Comparison of ENCODE assay signal across 26 mouse cellular contexts in genomic region chrX:160773033-160773432, GRCm38 (mm10). TPM values are rescaled to one million over a fixed set of nuclear protein-coding genes. Genes with fewer than 3 reads are reported as not detected.
DNase-seq lines count a peak whose midpoint lies in the region; ATAC-seq and TF ChIP-seq lines count a peak whose summit lies in the region.
"Had no signal": no experiment of that assay in that cellular context is flagged by ENCODE, and none has a peak within 500 bp of the region (broad histone marks: within the 10 kb centered on the region; RNA-seq: fewer than 3 reads in every experiment).

No protein-coding gene starts in this region.

- no peak overlapping the region for H3K9ac ChIP-seq in forebrain, embryonic 16.5 days (replicated peaks; ENCODE audit: low read depth, low read length)
- no peak overlapping the region for H3K9ac ChIP-seq in liver, postnatal 0 days (replicated peaks)
- H3K9ac ChIP-seq: embryonic facial prominence, embryonic 13.5 days; liver, embryonic 12.5 days; lung, embryonic 15.5 days had no signal

- H3K4me2 ChIP-seq in forebrain, embryonic 16.5 days (ENCODE audit: low read length), result no peak overlapping the region
- H3K4me2 ChIP-seq in liver, postnatal 0 days (ENCODE audit: low read depth, low read length), result no peak overlapping the region
- H3K4me2 ChIP-seq: embryonic facial prominence, embryonic 13.5 days; liver, embryonic 12.5 days; lung, embryonic 15.5 days had no signal

- no peaks in the 10 kb centered on the region for H3K36me3 ChIP-seq in forebrain, embryonic 16.5 days (ENCODE audit: control insufficient read depth, insufficient read depth)
- no peaks in the 10 kb centered on the region for H3K36me3 ChIP-seq in liver, postnatal 0 days (replicated peaks; ENCODE audit: insufficient read depth, low read length)
- H3K36me3 ChIP-seq: embryonic facial prominence, embryonic 13.5 days; liver, embryonic 12.5 days; lung, embryonic 15.5 days had no signal

- intact Hi-C loops in left cerebral cortex, postnatal 25 days (cut with DNase I), result loop anchor here (5.0 to 10.0 kb wide), 2 partner anchors 186 to 222 kb away; partner anchors contain the start of gene Cdkl5

- peak; percentile 53 for DNase-seq in heart, adult 11 months
- no peak for DNase-seq in heart, postnatal 4 days
- DNase-seq in brain, adult 2 months (ENCODE audit: low read depth, low spot score), result peak; percentile 80
- DNase-seq in left cerebral cortex, postnatal 25 days (ENCODE audit: low spot score in 2 of 2), result peak; percentile 13 to 72
- no peak for DNase-seq in adipocyte (ENCODE audit: low spot score)
- no peak for DNase-seq in liver, postnatal 0 days
- DNase-seq: adrenal gland, postnatal 25 days; cerebellum, adult 9-10 months; gastrocnemius, postnatal 10 days; kidney, adult 8-10 months; kidney, postnatal 36 days; midbrain, embryonic 14.5 days; thymus, adult 2 months had no signal

- WGBS in forebrain, embryonic 16.5 days, result 24% methylated on average over 1 of the region's 1 CpGs
- 46% methylated on average over 1 of the region's 1 CpGs for WGBS in liver, postnatal 0 days (ENCODE audit: insufficient replicate concordance)

- no peak for TF ChIP-seq EP300 in liver, postnatal 0 days (IDR thresholded peaks at IDR 0.05; ENCODE audit: low read depth)

- peaks cover 2% of the 10 kb centered on the region for H3K4me1 ChIP-seq in forebrain, embryonic 16.5 days (replicated peaks; ENCODE audit: control insufficient read depth, insufficient read depth, low read length)
- H3K4me1 ChIP-seq in liver, postnatal 0 days (ENCODE audit: insufficient read depth), result no peaks in the 10 kb centered on the region
- H3K4me1 ChIP-seq: embryonic facial prominence, embryonic 13.5 days; liver, embryonic 12.5 days; lung, embryonic 15.5 days had no signal

- H3K27ac ChIP-seq in forebrain, embryonic 16.5 days (ENCODE audit: low read length), result peak overlapping the region; percentile 14; the same call in 1 of the 2 replicates
- no peak overlapping the region for H3K27ac ChIP-seq in liver, postnatal 0 days (ENCODE audit: low read depth)
- H3K27ac ChIP-seq: embryonic facial prominence, embryonic 13.5 days; liver, embryonic 12.5 days; lung, embryonic 15.5 days had no signal

- 0 out of 2 replicates have a peak, but pooled peaks cover 2% of the 10 kb centered on the region for H3K27me3 ChIP-seq in forebrain, embryonic 16.5 days (replicated peaks; ENCODE audit: control insufficient read depth, insufficient read depth, low read length)
- H3K27me3 ChIP-seq in liver, postnatal 0 days (ENCODE audit: insufficient read depth, low read length), result no peaks in the 10 kb centered on the region

- no peak overlapping the region for H3K4me3 ChIP-seq in forebrain, embryonic 16.5 days (replicated peaks; ENCODE audit: low read length)
- no peak overlapping the region for H3K4me3 ChIP-seq in liver, postnatal 0 days (ENCODE audit: low read depth, low read length)
- H3K4me3 ChIP-seq: embryonic facial prominence, embryonic 13.5 days; liver, embryonic 12.5 days; lung, embryonic 15.5 days; myocyte had no signal

- peak; percentile 72 for ATAC-seq in forebrain, embryonic 16.5 days
- ATAC-seq in liver, postnatal 0 days, result no peak
- ATAC-seq: activated CD4-positive, CD25-positive, alpha-beta regulatory T cell, adult 4 months; liver, embryonic 12.5 days had no signal

- no peaks in the 10 kb centered on the region for H3K9me3 ChIP-seq in forebrain, embryonic 16.5 days (ENCODE audit: control insufficient read depth, low read length)
- H3K9me3 ChIP-seq in liver, postnatal 0 days (ENCODE audit: low read length), result no peaks in the 10 kb centered on the region
- H3K9me3 ChIP-seq: embryonic facial prominence, embryonic 13.5 days; liver, embryonic 12.5 days; lung, embryonic 15.5 days had no signal

- TF ChIP-seq CTCF in liver, postnatal 0 days (IDR thresholded peaks at IDR 0.05; ENCODE audit: low read depth), result no peak

RNA-seq across cellular contexts. Expression of gene Rs1, which starts 5.2 kb away (rescaled TPM):
- under 1 TPM in 1 of 2 experiments, not detected in 1; 0.20 TPM for total RNA-seq in heart, postnatal 4 days (2021)
- polyA plus RNA-seq in forebrain, embryonic 16.5 days (2015; fragmentation: Nextera tagmentation; extraction: Ambion mirVana), result 0.07 and 0.18 TPM in 2 replicates
- under 1 TPM; 0.09 to 0.16 TPM for total RNA-seq in left cerebral cortex, postnatal 25 days (2021)
- polyA plus RNA-seq in liver, postnatal 0 days (2015; fragmentation: Nextera tagmentation; extraction: Ambion mirVana), result not detected in 2 replicates
- polyA plus RNA-seq: activated CD4-positive, CD25-positive, alpha-beta regulatory T cell, adult 4 months; C2C12; embryonic facial prominence, embryonic 13.5 days; heart, embryonic 16.5 days; limb, embryonic 11.5 days; liver, embryonic 12.5 days; small intestine, adult 2 months; thymus, adult 2 months had no signal

RNA-seq across cellular contexts. Expression of gene Ppef1, which starts 37.5 kb away (rescaled TPM):
- under 1 TPM in 1 of 2 experiments, not detected in 1; 0.16 TPM for total RNA-seq in heart, postnatal 4 days (2021)
- 0.10 and 0.96 TPM in 2 replicates for polyA plus RNA-seq in forebrain, embryonic 16.5 days (2015; fragmentation: Nextera tagmentation; extraction: Ambion mirVana)
- total RNA-seq in left cerebral cortex, postnatal 25 days (2021), result 1 to 10 TPM in 1 of 2 experiments, under 1 TPM in 1; 0.73 to 1.7 TPM
- not detected in 2 replicates for polyA plus RNA-seq in liver, postnatal 0 days (2015; fragmentation: Nextera tagmentation; extraction: Ambion mirVana)
- total RNA-seq: adrenal gland, postnatal 25 days; gastrocnemius, postnatal 10 days; heart, adult 8-10 months had no signal
- polyA plus RNA-seq: activated CD4-positive, CD25-positive, alpha-beta regulatory T cell, adult 4 months; heart, embryonic 16.5 days; hindbrain, embryonic 11.5 days; small intestine, adult 2 months; stomach, embryonic 14.5 days; thymus, adult 2 months had no signal

Comparison
In these comparisons a context has a peak if more than half of its experiments do, and no peak if none do; other contexts are left out.
1. DNase-seq: peak in heart, adult 11 months (single experiment), brain, adult 2 months (single experiment) and left cerebral cortex, postnatal 25 days (2 of 2); none in heart, postnatal 4 days (single experiment), adipocyte (single experiment) and liver, postnatal 0 days (single experiment).